Mouse (Mus musculus) heart, embryonic 12.5 days (tissue): ENCODE measurements around the gene Flnc. TPM values are rescaled to one million over a fixed set of nuclear protein-coding genes. Genes with fewer than 3 reads are reported as not detected.

ENCODE experiments used
- ATAC-seq: fragments of 200-750 bp; cut with Nextera tagmentation; 2 replicates; pipeline ENCODE4 v1.8.0; 2017; ENCODE audit warnings: moderate TSS enrichment, moderate library complexity; ENCODE audit not compliant: insufficient number of reproducible peaks, low FRiP score
- H3K27ac ChIP-seq: fragments of 300-500 bp; sonication (generic); 2 replicates; pipeline ENCODE4 v1.5.1; 2016; ENCODE audit warnings: mild to moderate bottlenecking, moderate library complexity; ENCODE audit not compliant: poor library complexity, severe bottlenecking
- H3K27me3 ChIP-seq: fragments of 300-500 bp; sonication (generic); replicated peaks from 2 replicates; pipeline ENCODE4 v1.6.1; 2016; ENCODE audit warnings: mild to moderate bottlenecking, moderate library complexity
- H3K36me3 ChIP-seq: fragments of 300-500 bp; sonication (generic); 2 replicates; pipeline ENCODE4 v1.6.1; 2016; ENCODE audit warnings: mild to moderate bottlenecking, moderate library complexity
- H3K4me1 ChIP-seq: fragments of 300-500 bp; sonication (generic); replicated peaks from 2 replicates; pipeline ENCODE4 v1.6.1; 2016; ENCODE audit warnings: mild to moderate bottlenecking
- H3K4me2 ChIP-seq: fragments of 300-500 bp; sonication (generic); 2 replicates; pipeline ENCODE4 v1.6.1; 2016; ENCODE audit warnings: mild to moderate bottlenecking, moderate library complexity
- H3K4me3 ChIP-seq: fragments of 300-500 bp; sonication (generic); 2 replicates; pipeline ENCODE4 v1.5.1; 2016; ENCODE audit warnings: mild to moderate bottlenecking
- H3K9ac ChIP-seq: fragments of 300-500 bp; sonication (generic); 2 replicates; pipeline ENCODE4 v1.6.1; 2016; ENCODE audit warnings: mild to moderate bottlenecking, moderate library complexity
- H3K9me3 ChIP-seq: fragments of 300-500 bp; sonication (generic); replicated peaks from 2 replicates; pipeline ENCODE4 v1.6.1; 2016; ENCODE audit warnings: mild to moderate bottlenecking, moderate library complexity
- WGBS: fragments of 180-500 bp; shearing (Covaris S2); methylation state at CpG from one replicate; pipeline ENCODE4 v1.1.7; 2016; 5-methylcytosine and 5-hydroxymethylcytosine counted together
- polyA plus RNA-seq: library from polyadenylated mRNA; unstranded; fragments of >200 nt; fragmentation: Nextera tagmentation; extraction: Ambion mirVana; gene quantifications from 2 replicates; pipeline ENCODE4 v1.2.1, GENCODE M21; 2016

Flnc gene
- polyA plus RNA-seq, 1 experiment from 2014 or later = 90.7 TPM

- WGBS = 11% methylated on average over 6 of the region's 6 CpGs
- Histone ChIP-seq H3K9ac (peak overlapping the region; percentile 89), H3K4me2 (peak overlapping the region; percentile 83), H3K27ac (peak overlapping the region; percentile 71; the same call in 1 of the 2 replicates), H3K27me3 (peaks cover 39% of the 10 kb centered on the region), H3K4me3 (peak overlapping the region; percentile 85), H3K4me1 (peaks cover 28% of the 10 kb centered on the region), H3K9me3 (no peaks in the 10 kb centered on the region), H3K36me3 (peaks cover 18% of the 10 kb centered on the region)
- ATAC-seq = peak; percentile 47; the same call in 1 of the 2 replicates
Measured at GRCm38 (mm10) chr6:29397575-29397974, 35.5 kb upstream of the Flnc start.

DNA sequence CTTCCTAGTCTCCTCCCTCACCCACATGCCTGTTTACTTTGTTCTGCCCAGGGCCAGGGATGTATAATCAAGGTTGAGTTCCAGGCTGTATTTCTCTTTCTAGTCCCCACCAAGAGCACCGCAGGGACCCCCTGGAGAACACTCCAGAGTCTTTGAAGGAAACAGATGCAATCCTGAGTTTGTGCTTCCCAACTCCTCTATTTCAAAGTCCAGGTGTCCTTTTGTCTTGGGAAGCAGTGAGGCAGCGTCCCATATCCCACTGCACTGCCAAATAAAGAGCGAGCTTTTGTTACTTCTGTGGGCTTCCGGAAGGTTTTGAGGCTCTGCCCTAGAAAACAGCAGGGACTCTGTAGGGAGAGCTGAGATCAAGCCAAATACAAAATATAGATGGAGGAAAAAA, 33.2 kb upstream of the Flnc start:
- WGBS = 85% methylated on average over 4 of the region's 4 CpGs
- peaks cover 41% of the 10 kb centered on the region for H3K27me3 ChIP-seq
- H3K9ac ChIP-seq = no peak overlapping the region
- H3K9me3 ChIP-seq = no peaks in the 10 kb centered on the region
- no peak overlapping the region for H3K27ac ChIP-seq
- H3K4me1 ChIP-seq = peaks cover 30% of the 10 kb centered on the region
- no peak overlapping the region for H3K4me2 ChIP-seq
- no peak overlapping the region for H3K4me3 ChIP-seq
- ATAC-seq = no peak
- H3K36me3 ChIP-seq = peaks cover 18% of the 10 kb centered on the region

DNA sequence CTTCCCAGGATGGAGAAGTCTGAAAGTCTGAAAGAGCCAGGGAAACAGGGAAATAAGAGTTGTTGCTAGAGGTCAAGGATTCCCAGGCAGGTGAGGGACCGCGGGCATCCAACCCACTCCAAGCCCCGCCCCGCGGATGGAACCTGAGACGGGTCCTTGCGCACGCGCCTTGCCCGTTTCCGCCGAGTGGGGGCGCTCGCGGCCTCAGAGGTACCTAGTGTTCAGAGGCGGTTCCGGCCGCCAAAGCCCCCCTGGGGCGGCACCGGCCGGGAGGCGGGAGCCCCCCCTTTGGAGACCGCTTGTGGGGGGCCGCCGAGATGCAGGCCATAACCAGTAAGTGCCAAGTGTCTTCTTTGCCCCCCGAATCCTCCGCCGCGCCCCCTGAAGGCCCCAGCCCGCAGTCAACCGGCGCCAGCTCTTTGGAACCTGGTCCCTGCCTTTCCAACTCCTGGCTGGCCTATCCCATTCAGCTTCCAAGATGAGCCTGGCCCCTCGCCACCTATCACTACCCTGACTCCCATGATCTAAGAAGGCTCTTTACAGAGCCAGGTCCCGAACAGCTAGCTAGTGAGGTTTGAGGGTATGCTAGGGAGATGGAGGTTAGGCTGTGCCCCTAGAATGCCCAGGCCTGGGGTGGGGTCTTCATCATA, 30.2 kb upstream of the Flnc start:
- Histone ChIP-seq H3K9ac (no peak overlapping the region), H3K4me2 (peak overlapping the region; percentile 53), H3K9me3 (no peaks in the 10 kb centered on the region), H3K4me1 (peaks cover 6% of the 10 kb centered on the region; the same call in 1 of the 2 replicates), H3K27ac (no peak overlapping the region), H3K36me3 (peaks cover 37% of the 10 kb centered on the region), H3K27me3 (peaks cover 41% of the 10 kb centered on the region), H3K4me3 (peak overlapping the region; percentile 18)
- WGBS = 8% methylated on average over 34 of the region's 34 CpGs
- no peak for ATAC-seq

GRCm38 (mm10) chr6:29406412-29406811, 26.6 kb upstream of the Flnc start:
- peaks cover 5% of the 10 kb centered on the region; the same call in 1 of the 2 replicates for H3K4me1 ChIP-seq
- no peak overlapping the region for H3K4me2 ChIP-seq
- H3K9ac ChIP-seq = no peak overlapping the region
- H3K4me3 ChIP-seq = no peak overlapping the region
- no peaks in the 10 kb centered on the region for H3K9me3 ChIP-seq
- no peak overlapping the region for H3K27ac ChIP-seq
- 82% methylated on average over 6 of the region's 6 CpGs for WGBS
- H3K36me3 ChIP-seq = peaks cover 53% of the 10 kb centered on the region
- no peak for ATAC-seq
- peaks cover 21% of the 10 kb centered on the region for H3K27me3 ChIP-seq

DNA sequence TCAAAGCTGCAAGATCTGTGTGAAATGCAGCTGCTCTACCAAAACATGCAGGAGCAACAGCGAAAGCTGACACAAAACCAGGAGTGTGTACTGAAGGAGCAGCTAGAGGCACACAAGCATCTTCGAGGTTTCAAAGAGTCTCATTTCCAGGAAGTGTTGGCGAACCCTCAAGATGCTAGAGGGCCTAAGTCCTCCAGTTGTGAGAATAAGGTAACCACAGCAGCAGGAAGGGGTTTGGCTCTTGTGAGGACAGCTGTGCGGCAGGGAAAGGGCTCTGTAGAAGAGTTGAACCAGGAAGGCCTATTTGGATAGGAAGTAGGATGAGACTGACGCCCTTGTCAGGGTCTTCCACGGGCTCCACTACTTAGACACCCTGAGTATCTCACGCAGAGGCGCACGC, 17.6 kb upstream of the Flnc start:
- Histone ChIP-seq H3K4me3 (no peak overlapping the region), H3K36me3 (peaks cover 59% of the 10 kb centered on the region), H3K9ac (no peak overlapping the region), H3K4me2 (no peak overlapping the region), H3K27ac (no peak overlapping the region), H3K27me3 (no peaks in the 10 kb centered on the region), H3K9me3 (no peaks in the 10 kb centered on the region), H3K4me1 (no peaks in the 10 kb centered on the region; the same call in 1 of the 2 replicates)
- ATAC-seq = no peak
- WGBS = 76% methylated on average over 9 of the region's 9 CpGs

DNA sequence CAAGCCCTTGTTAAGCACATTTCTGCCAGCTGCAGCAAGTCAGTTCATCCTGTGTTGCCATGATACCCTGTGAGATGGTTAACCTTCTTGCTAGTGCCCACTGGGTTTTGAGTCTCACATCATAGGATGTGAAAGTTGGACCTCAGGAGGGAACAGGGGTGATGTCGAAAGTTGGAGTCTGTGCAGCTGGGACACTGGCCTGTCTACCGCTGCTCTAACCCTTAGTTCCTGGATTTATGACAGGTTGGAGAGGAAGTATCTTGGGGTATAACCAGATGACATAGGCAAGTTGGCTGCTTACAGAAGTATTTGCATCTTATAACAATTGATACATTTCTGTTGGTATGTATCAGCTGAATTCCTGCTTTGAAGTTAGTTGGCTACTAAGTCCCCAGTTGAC, 12.5 kb upstream of the Flnc start:
- Histone ChIP-seq H3K27ac (no peak overlapping the region), H3K4me1 (no peaks in the 10 kb centered on the region; the same call in 1 of the 2 replicates), H3K4me2 (no peak overlapping the region), H3K9me3 (no peaks in the 10 kb centered on the region), H3K4me3 (no peak overlapping the region), H3K27me3 (no peaks in the 10 kb centered on the region), H3K9ac (no peak overlapping the region), H3K36me3 (peaks cover 25% of the 10 kb centered on the region)
- 90% methylated on average over 2 of the region's 2 CpGs for WGBS
- no peak for ATAC-seq

DNA sequence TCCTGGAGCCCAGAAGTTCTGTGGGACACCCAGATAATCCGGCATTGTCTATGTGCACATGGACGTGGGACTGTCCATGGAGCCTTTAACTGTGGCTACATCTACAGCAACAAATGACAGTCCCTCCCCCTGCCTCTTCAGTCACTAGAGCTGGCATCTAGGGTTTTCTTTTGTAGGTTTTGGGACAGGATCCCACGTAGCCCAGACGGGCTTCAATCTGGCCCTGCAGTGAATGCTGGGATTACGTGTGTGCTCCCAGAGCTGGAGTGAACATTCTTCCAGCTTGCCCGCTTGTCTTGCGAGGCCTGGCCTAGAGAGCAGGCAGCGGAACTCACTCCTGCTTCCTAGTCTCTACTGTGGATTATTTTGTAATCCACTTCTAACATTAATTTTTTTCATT, 7.9 kb upstream of the Flnc start:
- Histone ChIP-seq H3K4me2 (no peak overlapping the region), H3K4me3 (no peak overlapping the region), H3K27ac (no peak overlapping the region), H3K9ac (no peak overlapping the region), H3K27me3 (no peaks in the 10 kb centered on the region), H3K36me3 (0 out of 2 replicates have a peak, but pooled peaks cover 1% of the 10 kb centered on the region), H3K9me3 (no peaks in the 10 kb centered on the region), H3K4me1 (peaks cover 4% of the 10 kb centered on the region)
- ATAC-seq = no peak
- WGBS = 84% methylated on average over 8 of the region's 8 CpGs

GRCm38 (mm10) chr6:29426331-29426730, 6.7 kb upstream of the Flnc start:
- no peak overlapping the region for H3K4me2 ChIP-seq
- H3K27me3 ChIP-seq = no peaks in the 10 kb centered on the region
- H3K4me3 ChIP-seq = no peak overlapping the region
- no peak overlapping the region for H3K9ac ChIP-seq
- H3K27ac ChIP-seq = no peak overlapping the region
- H3K36me3 ChIP-seq = no peaks in the 10 kb centered on the region
- ATAC-seq = no peak
- peaks cover 16% of the 10 kb centered on the region for H3K4me1 ChIP-seq
- 70% methylated on average over 6 of the region's 6 CpGs for WGBS
- H3K9me3 ChIP-seq = no peaks in the 10 kb centered on the region

GRCm38 (mm10) chr6:29428171-29428570, 4.9 kb upstream of the Flnc start:
- WGBS = 66% methylated on average over 4 of the region's 4 CpGs
- Histone ChIP-seq H3K27ac (no peak overlapping the region), H3K27me3 (no peaks in the 10 kb centered on the region), H3K9ac (no peak overlapping the region), H3K4me1 (peaks cover 32% of the 10 kb centered on the region), H3K9me3 (no peaks in the 10 kb centered on the region), H3K4me2 (no peak overlapping the region), H3K36me3 (no peaks in the 10 kb centered on the region), H3K4me3 (no peak overlapping the region)
- no peak for ATAC-seq

GRCm38 (mm10) chr6:29430681-29431420, 2.2 kb upstream of the Flnc start:
- Histone ChIP-seq H3K4me3 (no peak overlapping the region), H3K4me1 (peaks cover 42% of the 10 kb centered on the region), H3K9ac (peak overlapping the region; percentile 60), H3K27ac (peak overlapping the region; percentile 97), H3K9me3 (no peaks in the 10 kb centered on the region), H3K36me3 (no peaks in the 10 kb centered on the region), H3K4me2 (peak overlapping the region; percentile 86), H3K27me3 (no peaks in the 10 kb centered on the region)
- no peak for ATAC-seq
- WGBS = 25% methylated on average over 15 of the region's 15 CpGs

DNA sequence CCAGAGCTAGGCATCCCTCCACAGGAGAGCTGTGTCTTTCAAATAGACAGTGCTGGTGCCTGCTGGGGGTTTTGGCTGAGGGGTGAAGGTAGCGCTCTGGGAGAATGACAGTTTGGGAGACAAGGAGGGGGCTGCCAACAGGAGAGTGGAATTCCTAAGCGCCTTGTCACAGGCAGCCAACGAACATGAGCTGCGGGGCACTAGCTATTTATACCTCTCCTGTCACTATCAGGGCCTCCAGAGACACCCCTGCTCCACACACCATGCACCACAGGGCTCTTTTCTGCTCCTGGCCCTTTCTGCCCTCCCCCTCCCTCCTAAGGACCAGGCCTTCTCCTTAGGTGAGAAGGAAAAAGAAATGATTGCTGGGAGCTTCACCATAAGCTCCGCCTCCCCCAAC, 1.6 kb upstream of the Flnc start:
- peak overlapping the region; percentile 86 for H3K4me2 ChIP-seq
- H3K9ac ChIP-seq = peak overlapping the region; percentile 60
- no peak overlapping the region for H3K4me3 ChIP-seq

More for the DNA sequence above, 1.6 kb upstream of the Flnc start:
- Histone ChIP-seq H3K9me3 (no peaks in the 10 kb centered on the region), H3K4me1 (peaks cover 48% of the 10 kb centered on the region), H3K27me3 (no peaks in the 10 kb centered on the region), H3K27ac (peak overlapping the region; percentile 97), H3K36me3 (no peaks in the 10 kb centered on the region)
- WGBS = 13% methylated on average over 5 of the region's 5 CpGs
- peak; percentile 34 for ATAC-seq
